Mouse (Mus musculus) intestine, embryonic 14.5 days (tissue): ENCODE measurements around the gene Hist1h3g. TPM values are rescaled to one million over a fixed set of nuclear protein-coding genes. Genes with fewer than 3 reads are reported as not detected.

Experiments
- ATAC-seq: fragments of 200-750 bp; cut with Nextera tagmentation; replicated peaks from 2 replicates; pipeline ENCODE4 v1.8.0; 2017; ENCODE audit warnings: low read depth, moderate number of reproducible peaks, moderate TSS enrichment, moderate library complexity; ENCODE audit not compliant: low FRiP score, low TSS enrichment
- DNase-seq: peaks from one replicate; pipeline ENCODE4 v3.0.0-alpha.2; 2018; ENCODE audit warnings: low spot score
- H3K27ac ChIP-seq: fragments of 300-500 bp; sonication (generic); 2 replicates; pipeline ENCODE4 v1.5.1; 2014; ENCODE audit warnings: low read depth, mild to moderate bottlenecking, control low read depth
- H3K27me3 ChIP-seq: fragments of 300-500 bp; sonication (generic); replicated peaks from 2 replicates; pipeline ENCODE4 v1.6.1; 2014; ENCODE audit warnings: low read length, control low read depth; ENCODE audit not compliant: control insufficient read depth, insufficient read depth
- H3K36me3 ChIP-seq: fragments of 300-500 bp; sonication (generic); 2 replicates; pipeline ENCODE4 v1.6.1; 2014; ENCODE audit warnings: low read length, control low read depth; ENCODE audit not compliant: control insufficient read depth, insufficient read depth
- H3K4me1 ChIP-seq: fragments of 300-500 bp; sonication (generic); replicated peaks from 2 replicates; pipeline ENCODE4 v1.6.1; 2014; ENCODE audit warnings: low read length, control low read depth, mixed read lengths; ENCODE audit not compliant: control insufficient read depth, insufficient read depth
- H3K4me2 ChIP-seq: fragments of 300-500 bp; sonication (generic); 2 replicates; pipeline ENCODE4 v1.6.1; 2014; ENCODE audit warnings: low read length
- H3K4me3 ChIP-seq: fragments of 300-500 bp; sonication (generic); 2 replicates; pipeline ENCODE4 v1.5.1; 2014; ENCODE audit warnings: low read depth, low read length, control low read depth, mixed read lengths
- H3K9ac ChIP-seq: fragments of 300-500 bp; sonication (generic); 2 replicates; pipeline ENCODE4 v1.6.1; 2014; ENCODE audit warnings: mild to moderate bottlenecking, low read length
- H3K9me3 ChIP-seq: fragments of 300-500 bp; sonication (generic); 2 replicates; pipeline ENCODE4 v1.6.1; 2016; ENCODE audit warnings: low read length, control low read depth; ENCODE audit not compliant: control insufficient read depth
- WGBS: fragments of 180-500 bp; shearing (Covaris S2); extraction: QIAGEN DNeasy Blood & Tissue Kit; methylation state at CpG from one replicate; pipeline ENCODE4 v1.1.7; 2014; 5-methylcytosine and 5-hydroxymethylcytosine counted together
- microRNA-seq: library from miRNA; unstranded; fragments of <30 nt; microRNA quantifications from one replicate; pipeline ENCODE4, GENCODE M21; 2016
- polyA plus RNA-seq: library from polyadenylated mRNA; unstranded; fragments of >200 nt; fragmentation: Nextera tagmentation; extraction: Ambion mirVana; gene quantifications from 2 replicates; pipeline ENCODE4 v1.2.1, GENCODE M21; 2014

Hist1h3g gene
- polyA plus RNA-seq, 1 experiment from 2014 or later: 8.1 TPM

DNA sequence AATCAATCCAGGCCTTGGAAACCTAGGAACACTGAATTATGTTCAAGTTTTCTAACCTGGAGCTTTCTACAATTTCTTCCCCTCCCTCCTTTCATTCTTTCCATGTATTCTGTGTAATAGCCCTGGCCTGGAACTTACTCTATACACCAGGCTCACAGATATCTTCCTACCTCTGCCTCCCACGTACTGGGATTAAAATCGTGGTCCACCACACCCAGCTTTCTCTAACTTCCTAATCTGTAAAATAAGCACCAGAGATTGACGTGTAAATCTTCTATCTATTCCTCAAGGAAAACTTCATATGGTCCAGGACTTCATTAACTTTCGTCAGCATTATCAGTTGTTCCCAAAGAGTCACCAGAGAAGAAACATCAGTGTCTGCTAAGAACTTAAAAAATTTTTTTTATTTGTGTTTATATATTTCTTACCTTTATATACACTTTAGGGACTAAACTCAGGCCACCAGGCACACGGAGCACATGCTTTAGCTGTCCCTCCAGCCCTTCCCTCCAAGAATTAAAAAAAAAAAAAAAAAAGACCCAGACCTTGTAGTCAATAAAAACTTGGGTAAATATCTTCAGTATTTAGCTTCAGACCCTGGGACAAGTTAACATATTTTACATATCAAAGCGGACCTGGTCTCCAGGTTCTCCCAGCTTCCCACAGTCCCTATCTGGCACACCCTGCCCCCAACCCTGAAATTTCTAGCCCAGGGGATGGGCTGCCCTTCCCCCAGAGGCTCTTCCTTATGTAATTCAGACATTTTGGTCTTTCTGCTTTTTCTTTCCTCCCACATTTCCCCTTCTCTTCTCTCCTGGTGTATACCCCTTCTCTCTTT, 47.2 kb downstream of the Hist1h3g start:
- Histone ChIP-seq H3K36me3 (no peaks in the 10 kb centered on the region), H3K4me2 (peak overlapping the region; percentile 73), H3K27ac (peak overlapping the region; percentile 99), H3K27me3 (no peaks in the 10 kb centered on the region), H3K4me3 (peak overlapping the region; percentile 46), H3K9me3 (no peaks in the 10 kb centered on the region), H3K4me1 (peaks cover 24% of the 10 kb centered on the region), H3K9ac (peak overlapping the region; percentile 81)
- 7% methylated on average over 6 of the region's 6 CpGs for WGBS
- peak; percentile 58 for DNase-seq
- ATAC-seq: no peak

DNA sequence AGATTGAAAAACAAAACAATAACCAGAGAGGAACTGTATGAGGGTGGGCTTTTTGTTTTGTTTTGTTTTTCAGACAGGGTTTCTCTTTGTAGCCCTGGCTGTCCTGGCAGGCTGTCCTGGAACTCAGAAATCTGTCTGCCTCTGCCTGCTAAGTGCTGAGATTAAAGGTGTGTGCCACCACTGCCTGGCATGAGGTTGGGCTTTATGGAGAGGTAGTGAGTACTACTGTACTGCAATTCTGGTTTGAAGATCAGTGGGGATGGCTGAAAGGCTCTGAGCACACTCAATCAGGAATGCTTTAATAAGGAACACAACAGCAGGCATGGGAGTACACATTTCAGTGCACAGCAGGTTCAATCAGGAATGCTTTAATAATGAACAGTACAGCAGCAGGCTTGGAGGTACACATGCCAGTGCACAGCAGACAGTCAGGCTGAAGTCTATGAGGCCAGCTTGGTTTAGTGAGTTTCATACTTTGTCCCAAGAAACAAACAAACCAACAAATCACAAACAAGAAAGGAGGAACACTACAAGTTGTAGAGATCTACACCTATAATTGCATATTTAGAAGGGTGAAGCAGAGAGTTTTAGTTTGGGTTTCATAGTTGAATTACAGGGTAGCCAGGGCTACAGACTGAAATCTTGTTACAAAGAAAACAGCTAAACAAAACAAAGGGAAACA, 48.3 kb downstream of the Hist1h3g start:
- peak overlapping the region; percentile 99 for H3K27ac ChIP-seq
- DNase-seq: peak; percentile 51
- no peaks in the 10 kb centered on the region for H3K27me3 ChIP-seq

DNA sequence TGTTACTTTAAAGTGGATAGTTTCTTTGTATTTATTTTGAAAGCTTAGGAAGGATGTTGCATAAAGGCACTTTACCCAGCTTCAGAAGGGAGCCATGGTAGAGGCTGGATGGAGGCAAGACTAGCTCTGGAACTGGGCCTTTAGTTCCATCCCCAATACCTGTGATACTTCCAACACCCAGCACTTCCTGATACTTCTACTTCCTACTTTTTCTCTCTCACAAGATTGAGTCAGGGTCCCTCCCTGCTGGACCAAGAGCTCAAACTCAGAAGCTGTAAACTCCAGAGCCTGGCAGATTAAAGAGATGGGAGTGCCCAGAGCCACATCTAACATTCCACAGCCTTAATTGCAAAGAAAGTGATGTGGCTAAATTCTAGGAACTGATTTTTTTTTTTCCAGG, 49.1 kb downstream of the Hist1h3g start:
- Histone ChIP-seq H3K9ac (peak overlapping the region; percentile 88), H3K9me3 (no peaks in the 10 kb centered on the region), H3K36me3 (no peaks in the 10 kb centered on the region), H3K4me1 (peaks cover 24% of the 10 kb centered on the region), H3K4me3 (peak overlapping the region; percentile 55), H3K27me3 (no peaks in the 10 kb centered on the region), H3K4me2 (peak overlapping the region; percentile 94), H3K27ac (peak overlapping the region; percentile 99)
- DNase-seq: peak; percentile 49
- no peak for ATAC-seq

More for the DNA sequence above, 48.3 kb downstream of the Hist1h3g start:
- H3K4me3 ChIP-seq: no peak overlapping the region
- no peak overlapping the region; the same call in 1 of the 2 replicates for H3K9ac ChIP-seq
- H3K36me3 ChIP-seq: no peaks in the 10 kb centered on the region
- ATAC-seq: no peak
- peaks cover 24% of the 10 kb centered on the region for H3K4me1 ChIP-seq
- peak overlapping the region; percentile 94 for H3K4me2 ChIP-seq
- H3K9me3 ChIP-seq: no peaks in the 10 kb centered on the region

DNA sequence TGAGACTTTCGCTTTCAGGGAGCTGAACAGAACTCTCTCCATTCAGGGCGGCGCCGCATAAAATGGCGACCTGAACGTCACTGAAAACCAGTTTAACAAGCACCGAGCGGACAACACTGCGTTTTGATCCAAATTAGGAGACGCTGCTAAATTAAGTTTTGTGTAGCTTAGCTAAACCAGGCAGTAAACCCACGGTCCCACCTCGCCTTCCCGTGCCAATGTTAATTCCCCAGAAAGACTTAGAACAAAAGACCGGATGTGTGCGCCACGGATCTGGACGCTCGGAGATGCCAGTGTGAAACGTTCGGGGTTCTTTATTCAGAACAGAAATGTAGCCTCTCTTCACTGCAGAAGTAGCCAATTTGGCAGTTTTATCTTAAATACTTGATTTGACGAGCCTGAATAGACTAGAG, 49.8 kb downstream of the Hist1h3g start:
- H3K27ac ChIP-seq: peak overlapping the region; percentile 99
- ATAC-seq: no peak; the same call in 1 of the 2 replicates
- no peaks in the 10 kb centered on the region for H3K36me3 ChIP-seq
- H3K4me1 ChIP-seq: peaks cover 24% of the 10 kb centered on the region
- peak overlapping the region; percentile 88 for H3K9ac ChIP-seq
- WGBS: under 1% methylated on average over 21 of the region's 21 CpGs
- no peaks in the 10 kb centered on the region for H3K27me3 ChIP-seq
- H3K4me2 ChIP-seq: peak overlapping the region; percentile 94
- H3K9me3 ChIP-seq: no peaks in the 10 kb centered on the region
- peak overlapping the region; percentile 55 for H3K4me3 ChIP-seq
- peak; percentile 91 for DNase-seq

Small RNA genes within 50 kb of the gene (microRNA-seq; reads per million reads assigned to microRNA genes)
- gene Gm44297 (not detected), gene Gm44359 (not detected), gene Gm44394 (not detected), gene n-TStga1 (0.85 reads per million, percentile 4 among the genes with 10 or more reads in this experiment)

Other genes starting within 250 kb of the Hist1h3g start
- 39.5 and 49.8 TPM in 2 replicates for gene Zfp322a, start 166.2 kb upstream of the Hist1h3g start, polyA plus RNA-seq
- 11.9 and 13.8 TPM in 2 replicates for gene Abt1, start 111.6 kb upstream of the Hist1h3g start, polyA plus RNA-seq
- gene Btn1a1, start 69.5 kb upstream of the Hist1h3g start, polyA plus RNA-seq: 0.05 and 0.11 TPM in 2 replicates
- 0.14 and 0.52 TPM in 2 replicates for gene Btn2a2, start 46.6 kb upstream of the Hist1h3g start, polyA plus RNA-seq
- gene Hist1h4h, start 4.4 kb upstream of the Hist1h3g start, polyA plus RNA-seq: 6.5 and 6.9 TPM in 2 replicates
- 12.1 and 15.7 TPM in 2 replicates for gene Hist1h2af, start 1.5 kb upstream of the Hist1h3g start, polyA plus RNA-seq
- gene Hist1h2bh, start 8.0 kb downstream of the Hist1h3g start, polyA plus RNA-seq: 0.47 and 1.1 TPM in 2 replicates
- 1.1 and 1.2 TPM in 2 replicates for gene Hist1h3f, start 8.6 kb downstream of the Hist1h3g start, polyA plus RNA-seq
- gene Hist1h4f, start 16.2 kb downstream of the Hist1h3g start, polyA plus RNA-seq: 1.3 and 1.4 TPM in 2 replicates
- gene Hist1h1d, start 17.8 kb downstream of the Hist1h3g start, polyA plus RNA-seq: 0.64 and 0.90 TPM in 2 replicates
- gene Hist1h3e, start 26.9 kb downstream of the Hist1h3g start, polyA plus RNA-seq: 9.3 and 9.7 TPM in 2 replicates
- gene Hist1h2ae, start 35.8 kb downstream of the Hist1h3g start, polyA plus RNA-seq: 106 and 114 TPM in 2 replicates
- gene Hist1h2bg, start 36.0 kb downstream of the Hist1h3g start, polyA plus RNA-seq: 6.1 and 7.6 TPM in 2 replicates
- gene Hist1h2bf, start 38.8 kb downstream of the Hist1h3g start, polyA plus RNA-seq: 7.0 and 7.1 TPM in 2 replicates
- gene Hist1h2ad, start 39.0 kb downstream of the Hist1h3g start, polyA plus RNA-seq: 2.2 and 4.2 TPM in 2 replicates
- gene Hist1h3d, start 40.3 kb downstream of the Hist1h3g start, polyA plus RNA-seq: 9.6 and 12.5 TPM in 2 replicates
- gene Hist1h4d, start 46.2 kb downstream of the Hist1h3g start, polyA plus RNA-seq: 111 and 114 TPM in 2 replicates
- gene Hist1h2be, start 85.7 kb downstream of the Hist1h3g start, polyA plus RNA-seq: 1.5 and 1.9 TPM in 2 replicates
- 16.6 and 19.2 TPM in 2 replicates for gene Hist1h1e, start 87.1 kb downstream of the Hist1h3g start, polyA plus RNA-seq
- gene Hist1h2ac, start 148.5 kb downstream of the Hist1h3g start, polyA plus RNA-seq: 1.4 and 1.6 TPM in 2 replicates
- gene Hist1h2bc, start 148.8 kb downstream of the Hist1h3g start, polyA plus RNA-seq: 46.3 and 57.5 TPM in 2 replicates
- gene Hist1h1t, start 160.4 kb downstream of the Hist1h3g start, polyA plus RNA-seq: 0.27 TPM in 1 of 2 replicates, not detected in the other
- gene Hist1h4c, start 163.0 kb downstream of the Hist1h3g start, polyA plus RNA-seq: 6.7 and 10.4 TPM in 2 replicates
- gene Hfe, start 175.4 kb downstream of the Hist1h3g start, polyA plus RNA-seq: 7.2 and 7.8 TPM in 2 replicates
- 24.4 and 30.8 TPM in 2 replicates for gene Hist1h1c, start 203.4 kb downstream of the Hist1h3g start, polyA plus RNA-seq
- gene Hist1h3c, start 210.2 kb downstream of the Hist1h3g start, polyA plus RNA-seq: 6.9 and 7.9 TPM in 2 replicates
- 2.5 and 5.0 TPM in 2 replicates for gene Hist1h2bb, start 211.3 kb downstream of the Hist1h3g start, polyA plus RNA-seq
- 49.6 and 49.8 TPM in 2 replicates for gene Hist1h2ab, start 215.7 kb downstream of the Hist1h3g start, polyA plus RNA-seq
- 13.9 and 15.5 TPM in 2 replicates for gene Hist1h3b, start 216.8 kb downstream of the Hist1h3g start, polyA plus RNA-seq
- gene Hist1h4b, start 221.6 kb downstream of the Hist1h3g start, polyA plus RNA-seq: 3.9 and 6.4 TPM in 2 replicates
- gene Hist1h4a, start 225.8 kb downstream of the Hist1h3g start, polyA plus RNA-seq: 0.65 and 1.3 TPM in 2 replicates
- 8.4 and 10.0 TPM in 2 replicates for gene Hist1h3a, start 227.0 kb downstream of the Hist1h3g start, polyA plus RNA-seq
- 3.1 and 4.2 TPM in 2 replicates for gene Hist1h1a, start 228.2 kb downstream of the Hist1h3g start, polyA plus RNA-seq
- 0.12 TPM in 1 of 2 replicates, not detected in the other for gene Trim38, start 234.5 kb downstream of the Hist1h3g start, polyA plus RNA-seq